Mouse (Mus musculus): ENCODE measurements around the gene Dusp12.
A peak's percentile ranks its signal among the peaks of the same experiment; 100 is the strongest.

Gene Dusp12

GRCm38 (mm10) chr1:170884978-170885561 is at the start of gene Dusp12, which contains the start of gene Gm26620:
Gene Dusp12 (minus strand): TSS chr1:170885540.
Gene Gm26620 (plus strand): TSS chr1:170885065.
- DNase-seq (ENCODE audit: low read depth, low spot score), result peak; percentile 90

- DNase-seq (ENCODE audit: low read depth, low spot score), result peak; percentile 12
Measured at GRCm38 (mm10) chr1:170934383-170934782, 49.0 kb upstream of the Dusp12 start.

- DNase-seq (ENCODE audit: low read depth, low spot score), result no peak
Measured at GRCm38 (mm10) chr1:170933940-170934339, 48.6 kb upstream of the Dusp12 start.

GRCm38 (mm10) chr1:170933386-170933920 is 48.1 kb upstream of the Dusp12 start:
- DNase-seq (ENCODE audit: low read depth, low spot score), result no peak

GRCm38 (mm10) chr1:170932043-170932442 is 46.7 kb upstream of the Dusp12 start:
- no peak for DNase-seq (ENCODE audit: low read depth, low spot score)

GRCm38 (mm10) chr1:170929245-170929644 is 43.9 kb upstream of the Dusp12 start:
- DNase-seq (ENCODE audit: low read depth, low spot score), result no peak

GRCm38 (mm10) chr1:170928467-170928866 is 43.1 kb upstream of the Dusp12 start:
- DNase-seq (ENCODE audit: low read depth, low spot score), result no peak

- DNase-seq (ENCODE audit: low read depth, low spot score), result no peak
Measured at GRCm38 (mm10) chr1:170927378-170927777, 42.0 kb upstream of the Dusp12 start, which contains the start of gene Fcrla. Gene Fcrla (minus strand): TSS chr1:170927583.

- no peak for DNase-seq (ENCODE audit: low read depth, low spot score)
Measured at GRCm38 (mm10) chr1:170926941-170927340, 41.6 kb upstream of the Dusp12 start.

- DNase-seq (ENCODE audit: low read depth, low spot score), result no peak
Measured at GRCm38 (mm10) chr1:170924485-170924884, 39.1 kb upstream of the Dusp12 start.

- DNase-seq (ENCODE audit: low read depth, low spot score), result no peak
Measured at GRCm38 (mm10) chr1:170919308-170919707, 34.0 kb upstream of the Dusp12 start.

- no peak for DNase-seq (ENCODE audit: low read depth, low spot score)
Measured at GRCm38 (mm10) chr1:170915657-170916056, 30.3 kb upstream of the Dusp12 start.

- no peak for DNase-seq (ENCODE audit: low read depth, low spot score)
Measured at GRCm38 (mm10) chr1:170912891-170913615, 27.7 kb upstream of the Dusp12 start, which contains the start of gene Fcrlb. Gene Fcrlb (minus strand): TSS chr1:170912941.

- no peak for DNase-seq (ENCODE audit: low read depth, low spot score)
Measured at GRCm38 (mm10) chr1:170911907-170912660, 26.7 kb upstream of the Dusp12 start.

GRCm38 (mm10) chr1:170908341-170908740 is 23.0 kb upstream of the Dusp12 start:
- no peak for DNase-seq (ENCODE audit: low read depth, low spot score)

GRCm38 (mm10) chr1:170907456-170908191 is 22.3 kb upstream of the Dusp12 start:
- no peak for DNase-seq (ENCODE audit: low read depth, low spot score)

GRCm38 (mm10) chr1:170907111-170907455 is 21.7 kb upstream of the Dusp12 start:
- DNase-seq (ENCODE audit: low read depth, low spot score), result no peak

GRCm38 (mm10) chr1:170903485-170903884 is 18.1 kb upstream of the Dusp12 start:
- no peak for DNase-seq (ENCODE audit: low read depth, low spot score)

- peak; percentile 76 for DNase-seq (ENCODE audit: low read depth, low spot score)
Measured at GRCm38 (mm10) chr1:170901536-170902238, 16.3 kb upstream of the Dusp12 start.

- peak; percentile 68 for DNase-seq (ENCODE audit: low read depth, low spot score)
Measured at GRCm38 (mm10) chr1:170900799-170901467, 15.6 kb upstream of the Dusp12 start.

Data from CD4-positive helper T cell, adult 2 months (primary cell).